8 mouse cellular contexts compared by ENCODE assay signal in genomic region chr5:105701326-105701725, GRCm38 (mm10). TPM values are rescaled to one million over a fixed set of nuclear protein-coding genes. Genes with fewer than 3 reads are reported as not detected.
DNase-seq lines count a peak whose midpoint lies in the region; ATAC-seq and TF ChIP-seq lines count a peak whose summit lies in the region.

No protein-coding gene starts in this region.

- no peak overlapping the region for H3K27ac ChIP-seq in heart, embryonic 13.5 days (replicated peaks)
- H3K27ac ChIP-seq in forebrain, embryonic 16.5 days (ENCODE audit: low read length): no peak overlapping the region
- no peak overlapping the region; the same call in 1 of the 2 replicates for H3K27ac ChIP-seq in liver, embryonic 16.5 days (ENCODE audit: low read length)

- no peaks in the 10 kb centered on the region for H3K9me3 ChIP-seq in heart, embryonic 13.5 days
- H3K9me3 ChIP-seq in E14TG2a.4 (ENCODE audit: low read length): peaks cover 30% of the 10 kb centered on the region
- H3K9me3 ChIP-seq in forebrain, embryonic 16.5 days (ENCODE audit: control insufficient read depth, low read length): no peaks in the 10 kb centered on the region
- no peaks in the 10 kb centered on the region for H3K9me3 ChIP-seq in liver, embryonic 16.5 days (replicated peaks; ENCODE audit: control insufficient read depth, low read length)

- peak overlapping the region; percentile 90 for H3K4me3 ChIP-seq in heart, embryonic 13.5 days
- peak overlapping the region; percentile 89 for H3K4me3 ChIP-seq in E14TG2a.4 (replicated peaks; ENCODE audit: low read length)
- H3K4me3 ChIP-seq in forebrain, embryonic 16.5 days (replicated peaks; ENCODE audit: low read length): peak overlapping the region; percentile 93
- peak overlapping the region; percentile 75 for H3K4me3 ChIP-seq in liver, embryonic 16.5 days (ENCODE audit: low read depth, low read length)

- 63% methylated on average over 9 of the region's 9 CpGs for WGBS in heart, embryonic 13.5 days
- 67% methylated on average over 9 of the region's 9 CpGs for WGBS in forebrain, embryonic 16.5 days
- WGBS in liver, embryonic 16.5 days (ENCODE audit: insufficient replicate concordance): 29% methylated on average over 9 of the region's 9 CpGs

- peaks cover 42% of the 10 kb centered on the region for H3K4me1 ChIP-seq in heart, embryonic 13.5 days
- H3K4me1 ChIP-seq in E14TG2a.4 (replicated peaks; ENCODE audit: low read depth, low read length): peaks cover 77% of the 10 kb centered on the region
- peaks cover 53% of the 10 kb centered on the region for H3K4me1 ChIP-seq in forebrain, embryonic 16.5 days (replicated peaks; ENCODE audit: control insufficient read depth, insufficient read depth, low read length)
- peaks cover 28% of the 10 kb centered on the region for H3K4me1 ChIP-seq in liver, embryonic 16.5 days (ENCODE audit: control insufficient read depth, low read depth, low read length)

- no peak overlapping the region for H3K9ac ChIP-seq in heart, embryonic 13.5 days
- H3K9ac ChIP-seq in forebrain, embryonic 16.5 days (replicated peaks; ENCODE audit: low read depth, low read length): peak overlapping the region; percentile 100
- H3K9ac ChIP-seq in liver, embryonic 16.5 days (ENCODE audit: low read depth, low read length): 0 out of 2 replicates have a peak overlapping the region, but pooled peaks have one; percentile 74

- H3K27me3 ChIP-seq in heart, embryonic 13.5 days (replicated peaks): peaks cover 47% of the 10 kb centered on the region
- no peaks in the 10 kb centered on the region for H3K27me3 ChIP-seq in E14TG2a.4 (ENCODE audit: insufficient read depth, low read length)
- no peaks in the 10 kb centered on the region for H3K27me3 ChIP-seq in forebrain, embryonic 16.5 days (replicated peaks; ENCODE audit: control insufficient read depth, insufficient read depth, low read length)
- peaks cover 9% of the 10 kb centered on the region for H3K27me3 ChIP-seq in liver, embryonic 16.5 days (ENCODE audit: control insufficient read depth, insufficient read depth, low read depth, low read length)

- peak overlapping the region; percentile 91 for H3K4me2 ChIP-seq in heart, embryonic 13.5 days
- peak overlapping the region; percentile 93 for H3K4me2 ChIP-seq in forebrain, embryonic 16.5 days (ENCODE audit: low read length)
- H3K4me2 ChIP-seq in liver, embryonic 16.5 days (ENCODE audit: low read depth, low read length): peak overlapping the region; percentile 88

- ATAC-seq in heart, embryonic 13.5 days (ENCODE audit: extremely low read depth, insufficient number of reproducible peaks, low FRiP score, low TSS enrichment): no peak
- ATAC-seq in forebrain, embryonic 16.5 days: no peak
- no peak for ATAC-seq in liver, embryonic 16.5 days (ENCODE audit: low read depth)

- no peak for TF ChIP-seq CTCF in E14TG2a.4 (conservative IDR thresholded peaks at IDR 0.05; ENCODE audit: low read length)

- no peaks in the 10 kb centered on the region for H3K36me3 ChIP-seq in heart, embryonic 13.5 days
- H3K36me3 ChIP-seq in E14TG2a.4 (ENCODE audit: insufficient read depth, low read length): peaks cover 41% of the 10 kb centered on the region
- no peaks in the 10 kb centered on the region for H3K36me3 ChIP-seq in forebrain, embryonic 16.5 days (ENCODE audit: control insufficient read depth, insufficient read depth)
- H3K36me3 ChIP-seq in liver, embryonic 16.5 days (ENCODE audit: control insufficient read depth, insufficient read depth): no peaks in the 10 kb centered on the region

- DNase-seq in heart, adult 18-20 months: no peak
- DNase-seq in layer of hippocampus, postnatal 10 days (ENCODE audit: low spot score in 2 of 2): no peak
- DNase-seq in thymus, postnatal 36 days: no peak
- DNase-seq in cerebellum, postnatal 25 days: no peak

RNA-seq across cellular contexts. Expression of gene Lrrc8d, which starts 1.6 kb away (rescaled TPM):
- polyA plus RNA-seq in heart, embryonic 13.5 days (2015; fragmentation: Nextera tagmentation; extraction: Ambion mirVana): 7.6 and 9.0 TPM in 2 replicates
- total RNA-seq in heart, adult 18-20 months (2021): 1 to 10 TPM; 8.1 to 8.8 TPM
- polyA plus RNA-seq in forebrain, embryonic 16.5 days (2015; fragmentation: Nextera tagmentation; extraction: Ambion mirVana): 37.5 and 40.8 TPM in 2 replicates
- polyA plus RNA-seq in liver, embryonic 16.5 days (2015; fragmentation: Nextera tagmentation; extraction: Ambion mirVana): 7.2 and 8.0 TPM in 2 replicates
- total RNA-seq in layer of hippocampus, postnatal 10 days (2021): 10 to 100 TPM; 57.7 to 59.4 TPM
